Mouse (Mus musculus): Measurements from ENCODE around the gene Tex16. TPM values are rescaled to one million over a fixed set of nuclear protein-coding genes. Genes with fewer than 3 reads are reported as not detected.

Tex16 gene
- total RNA-seq (2015; ENCODE audit: low replicate concordance) (not detected in 2 replicates), total RNA-seq (2017; ENCODE audit: low replicate concordance) (not detected in 2 replicates)

- ATAC-seq (replicated peaks; ENCODE audit: low FRiP score, poor library complexity, severe bottlenecking) = no peak
Observed at GRCm38 (mm10) chrX:112010707-112011106, at the start of gene Tex16. TSS of gene Tex16 (plus strand) at chrX:112011007.

DNA sequence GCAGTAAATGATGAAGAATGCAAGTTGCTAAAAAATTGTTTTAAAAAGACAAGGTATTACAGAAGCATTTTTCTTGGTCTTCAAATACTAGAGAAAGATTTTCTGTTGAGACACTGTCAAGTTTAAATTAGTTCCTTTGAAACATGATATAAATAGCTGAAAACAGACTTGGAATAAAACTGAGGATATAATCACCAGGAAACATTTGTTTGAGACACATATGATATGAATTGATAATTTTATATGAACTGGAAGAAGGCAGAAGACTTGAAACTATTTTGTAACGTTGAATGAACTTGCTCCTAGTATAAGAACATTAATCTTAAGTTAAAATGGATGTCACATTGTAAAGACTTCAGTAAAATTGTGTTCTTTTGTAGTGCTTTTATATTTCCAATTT, 11.1 kb upstream of the Tex16 start:
- ATAC-seq (replicated peaks; ENCODE audit: low FRiP score, poor library complexity, severe bottlenecking) = no peak

Other genes with a start within 250 kb of the Tex16 start
- not detected in 2 replicates for gene Gm45194, start 119.6 kb upstream of the Tex16 start, total RNA-seq (2015; ENCODE audit: low replicate concordance)
- not detected in 2 replicates for gene Gm45194, start 119.6 kb upstream of the Tex16 start, total RNA-seq (2017; ENCODE audit: low replicate concordance)
- gene 4933403O08Rik, start 228.0 kb downstream of the Tex16 start, total RNA-seq (2015; ENCODE audit: low replicate concordance) = not detected in 2 replicates
- gene 4933403O08Rik, start 228.0 kb downstream of the Tex16 start, total RNA-seq (2017; ENCODE audit: low replicate concordance) = not detected in 2 replicates